Mouse (Mus musculus) liver, adult 2 months (tissue): Measurements from ENCODE around the gene Nmb. TPM values are rescaled to one million over a fixed set of nuclear protein-coding genes. Genes with fewer than 3 reads are reported as not detected.

ENCODE experiments used
- DNase-seq: peaks from one replicate; pipeline ENCODE4 v3.0.0-alpha.2; 2011; ENCODE audit warnings: low read depth, low spot score; ENCODE audit errors: extremely low read depth
- H3K27ac ChIP-seq: fragments of 200-500 bp; replicated peaks from 2 replicates; pipeline ENCODE4 v1.5.1; 2012; ENCODE audit warnings: low read depth, mild to moderate bottlenecking, control low read depth, inconsistent platforms, low read length; ENCODE audit not compliant: insufficient read depth
- H3K27me3 ChIP-seq: fragments of 200-500 bp; 2 replicates; pipeline ENCODE4 v1.6.1; 2012; ENCODE audit warnings: mild to moderate bottlenecking, moderate library complexity, low read length, inconsistent platforms; ENCODE audit not compliant: control insufficient read depth, insufficient read depth
- H3K36me3 ChIP-seq: fragments of 200-500 bp; 2 replicates; pipeline ENCODE4 v1.6.1; 2012; ENCODE audit warnings: low read length, inconsistent platforms; ENCODE audit not compliant: control insufficient read depth, insufficient read depth
- H3K4me1 ChIP-seq: fragments of 200-500 bp; 2 replicates; pipeline ENCODE4 v1.6.1; 2011; ENCODE audit warnings: low read length; ENCODE audit not compliant: control insufficient read depth, insufficient read depth
- H3K4me3 ChIP-seq: fragments of 200-500 bp; 2 replicates; pipeline ENCODE4 v1.5.1; 2011; ENCODE audit warnings: low read depth, mild to moderate bottlenecking, control low read depth, low read length, moderate library complexity; ENCODE audit not compliant: insufficient read depth
- H3K79me2 ChIP-seq: fragments of 200-500 bp; 2 replicates; pipeline ENCODE4 v1.6.1; 2012; ENCODE audit warnings: inconsistent platforms, mild to moderate bottlenecking, low read length, moderate library complexity; ENCODE audit not compliant: control insufficient read depth, insufficient read depth
- H3K9ac ChIP-seq: fragments of 200-500 bp; 2 replicates; pipeline ENCODE4 v1.6.1; 2012; ENCODE audit warnings: low read depth, mild to moderate bottlenecking, control low read depth, inconsistent platforms, low read length
- CTCF ChIP-seq: fragments of 200-500 bp; IDR thresholded peaks from 2 replicates; pipeline ENCODE4 v1.5.1; 2011; ENCODE audit warnings: low read depth, low read length, control low read depth
- POLR2A ChIP-seq: fragments of 200-500 bp; IDR thresholded peaks from 2 replicates; pipeline ENCODE4 v1.6.1; 2011; ENCODE audit warnings: low read length, control low read depth; ENCODE audit not compliant: insufficient read depth; ENCODE audit errors: extremely low read depth
- WGBS: fragments of 180-500 bp; shearing (Covaris S2); methylation state at CpG from one replicate; pipeline ENCODE4 v1.1.7; 2018; 5-methylcytosine and 5-hydroxymethylcytosine counted together
- polyA plus RNA-seq: library from polyadenylated mRNA; depleted of rRNA; stranded (reverse); fragments of >200 nt; gene quantifications from 2 replicates; pipeline ENCODE4 v1.2.3, GENCODE M21; 2012
- total RNA-seq: library from RNA; depleted of rRNA; stranded (reverse); fragments of >200 nt; gene quantifications from 2 replicates; pipeline ENCODE4 v1.2.3, GENCODE M21; 2014

Nmb gene
- total and polyA plus RNA-seq, 2 experiments = 0.65 to 1.7 TPM

- peak; percentile 69 for DNase-seq
- H3K27me3 ChIP-seq = no peaks in the 10 kb centered on the region
- WGBS = 49% methylated on average over 5 of the region's 5 CpGs
- H3K79me2 ChIP-seq = no peaks in the 10 kb centered on the region; the same call in 1 of the 2 replicates
- TF ChIP-seq POLR2A = no peak
- TF ChIP-seq CTCF = no peak
- H3K36me3 ChIP-seq = peaks cover 17% of the 10 kb centered on the region
- no peak overlapping the region for H3K9ac ChIP-seq
- peaks cover 5% of the 10 kb centered on the region for H3K4me1 ChIP-seq
- no peak overlapping the region for H3K4me3 ChIP-seq
- peak overlapping the region; percentile 60 for H3K27ac ChIP-seq
These were observed 31.8 kb downstream of the Nmb start for GRCm38 (mm10) chr7:80873038-80873437.

GRCm38 (mm10) chr7:80868686-80869085, 36.2 kb downstream of the Nmb start:
- TF ChIP-seq POLR2A (no peak), CTCF (no peak)
- H3K79me2 ChIP-seq = no peaks in the 10 kb centered on the region; the same call in 1 of the 2 replicates
- H3K9ac ChIP-seq = no peak overlapping the region
- H3K27me3 ChIP-seq = no peaks in the 10 kb centered on the region
- H3K4me3 ChIP-seq = no peak overlapping the region
- H3K27ac ChIP-seq = no peak overlapping the region
- WGBS = 84% methylated on average over 2 of the region's 2 CpGs
- peaks cover 16% of the 10 kb centered on the region for H3K4me1 ChIP-seq
- peaks cover 7% of the 10 kb centered on the region for H3K36me3 ChIP-seq
- DNase-seq = peak; percentile 29

- H3K9ac ChIP-seq = no peak overlapping the region
- peak; percentile 87 for DNase-seq
- peaks cover 6% of the 10 kb centered on the region for H3K79me2 ChIP-seq
- TF ChIP-seq CTCF = no peak
- TF ChIP-seq POLR2A = no peak
- WGBS = 22% methylated on average over 7 of the region's 7 CpGs
- peaks cover 16% of the 10 kb centered on the region for H3K4me1 ChIP-seq
- H3K36me3 ChIP-seq = peaks cover 7% of the 10 kb centered on the region
- no peaks in the 10 kb centered on the region for H3K27me3 ChIP-seq
- H3K4me3 ChIP-seq = no peak overlapping the region
- H3K27ac ChIP-seq = peak overlapping the region; percentile 24
These were observed 38.2 kb downstream of the Nmb start for GRCm38 (mm10) chr7:80866514-80867147.

GRCm38 (mm10) chr7:80865521-80865920, 39.4 kb downstream of the Nmb start:
- Histone ChIP-seq H3K27me3 (no peaks in the 10 kb centered on the region), H3K4me1 (peaks cover 20% of the 10 kb centered on the region), H3K79me2 (peaks cover 6% of the 10 kb centered on the region), H3K4me3 (no peak overlapping the region), H3K27ac (peak overlapping the region; percentile 65), H3K36me3 (peaks cover 6% of the 10 kb centered on the region), H3K9ac (no peak overlapping the region)
- WGBS = 87% methylated on average over 7 of the region's 7 CpGs
- TF ChIP-seq CTCF (no peak), POLR2A (no peak)
- DNase-seq = no peak

- H3K4me1 ChIP-seq = peaks cover 20% of the 10 kb centered on the region
- H3K9ac ChIP-seq = no peak overlapping the region
- peaks cover 5% of the 10 kb centered on the region for H3K36me3 ChIP-seq
- H3K27ac ChIP-seq = peak overlapping the region; percentile 65
- peaks cover 6% of the 10 kb centered on the region; the same call in 1 of the 2 replicates for H3K79me2 ChIP-seq
- 72% methylated on average over 8 of the region's 8 CpGs for WGBS
- H3K27me3 ChIP-seq = no peaks in the 10 kb centered on the region
- no peak for TF ChIP-seq POLR2A
- no peak for TF ChIP-seq CTCF
- peak; percentile 28 for DNase-seq
- H3K4me3 ChIP-seq = no peak overlapping the region
These were observed 40.0 kb downstream of the Nmb start for GRCm38 (mm10) chr7:80864831-80865230.

GRCm38 (mm10) chr7:80864151-80864550, 40.7 kb downstream of the Nmb start:
- Histone ChIP-seq H3K4me3 (no peak overlapping the region), H3K27ac (0 out of 2 replicates have a peak overlapping the region, but pooled peaks have one; percentile 34), H3K36me3 (peaks cover 5% of the 10 kb centered on the region)

More at GRCm38 (mm10) chr7:80864151-80864550, 40.7 kb downstream of the Nmb start:
- no peaks in the 10 kb centered on the region for H3K27me3 ChIP-seq
- TF ChIP-seq CTCF (no peak), POLR2A (no peak)
- no peak for DNase-seq
- H3K9ac ChIP-seq = no peak overlapping the region
- H3K4me1 ChIP-seq = peaks cover 20% of the 10 kb centered on the region
- WGBS = 82% methylated on average over 1 of the region's 1 CpGs
- H3K79me2 ChIP-seq = peaks cover 6% of the 10 kb centered on the region; the same call in 1 of the 2 replicates
